Mouse (Mus musculus): Measurements from ENCODE around the gene Ptges3l. TPM values are rescaled to one million over a fixed set of nuclear protein-coding genes. Genes with fewer than 3 reads are reported as not detected.
A peak's percentile ranks its signal among the peaks of the same experiment; 100 is the strongest.

Ptges3l gene
- polyA plus RNA-seq, 1 experiment, result 1.9 TPM

DNA sequence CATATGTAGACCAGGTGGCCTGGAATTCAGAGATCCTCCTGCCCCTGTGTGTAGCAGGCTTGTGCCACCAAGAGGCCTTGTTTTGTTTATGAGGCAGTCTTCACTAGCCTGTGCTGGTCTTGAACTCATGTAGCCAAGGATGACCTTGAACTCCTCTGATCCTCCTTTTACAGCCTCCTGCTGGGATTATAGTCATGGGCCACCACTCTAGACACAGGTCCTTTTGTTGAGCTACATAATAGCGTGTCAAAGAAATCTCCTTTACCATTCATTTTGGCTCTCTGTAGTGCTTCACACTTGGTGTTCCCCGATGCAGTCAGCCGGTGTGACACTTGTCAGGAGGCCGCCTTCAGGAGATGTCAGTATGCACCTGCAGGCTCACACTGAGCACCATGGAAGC, 11.8 kb upstream of the Ptges3l start:
- TF ChIP-seq CTCF (IDR thresholded peaks at IDR 0.05; ENCODE audit: borderline replicate concordance, extremely low read depth, insufficient read depth, insufficient read length) (no peak), POLR2A (IDR thresholded peaks at IDR 0.05; ENCODE audit: borderline replicate concordance, extremely low read depth, insufficient read depth, insufficient read length, poor library complexity, severe bottlenecking) (no peak)
- no peak for DNase-seq (ENCODE audit: low read depth)

DNA sequence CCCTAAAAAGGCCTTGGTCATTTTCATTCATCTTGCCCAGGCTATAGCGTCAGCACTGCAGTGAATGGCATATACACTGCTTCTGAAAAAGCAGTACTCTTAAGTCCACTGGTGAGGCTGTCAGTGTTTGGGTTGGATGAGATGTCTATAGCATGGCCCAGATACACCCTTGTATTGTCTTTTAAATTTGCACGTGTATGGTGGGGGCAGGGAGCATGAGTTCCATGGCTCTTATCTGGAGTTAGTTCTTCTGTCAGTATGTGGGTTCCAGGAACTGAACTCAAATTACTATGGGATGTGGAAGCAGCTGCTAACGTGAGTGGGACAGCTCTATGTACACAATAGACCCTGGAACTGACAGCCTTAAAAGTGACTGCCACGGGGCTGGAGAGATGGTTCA, 10.7 kb upstream of the Ptges3l start:
- TF ChIP-seq POLR2A (IDR thresholded peaks at IDR 0.05; ENCODE audit: borderline replicate concordance, extremely low read depth, insufficient read depth, insufficient read length, poor library complexity, severe bottlenecking), result no peak
- TF ChIP-seq CTCF (IDR thresholded peaks at IDR 0.05; ENCODE audit: borderline replicate concordance, extremely low read depth, insufficient read depth, insufficient read length), result no peak
- no peak for DNase-seq (ENCODE audit: low read depth)

GRCm38 (mm10) chr11:101433396-101433795, 8.3 kb upstream of the Ptges3l start:
- DNase-seq (ENCODE audit: low read depth), result peak; percentile 26
- TF ChIP-seq CTCF (IDR thresholded peaks at IDR 0.05; ENCODE audit: borderline replicate concordance, extremely low read depth, insufficient read depth, insufficient read length), result no peak
- TF ChIP-seq POLR2A (IDR thresholded peaks at IDR 0.05; ENCODE audit: borderline replicate concordance, extremely low read depth, insufficient read depth, insufficient read length, poor library complexity, severe bottlenecking), result no peak

DNA sequence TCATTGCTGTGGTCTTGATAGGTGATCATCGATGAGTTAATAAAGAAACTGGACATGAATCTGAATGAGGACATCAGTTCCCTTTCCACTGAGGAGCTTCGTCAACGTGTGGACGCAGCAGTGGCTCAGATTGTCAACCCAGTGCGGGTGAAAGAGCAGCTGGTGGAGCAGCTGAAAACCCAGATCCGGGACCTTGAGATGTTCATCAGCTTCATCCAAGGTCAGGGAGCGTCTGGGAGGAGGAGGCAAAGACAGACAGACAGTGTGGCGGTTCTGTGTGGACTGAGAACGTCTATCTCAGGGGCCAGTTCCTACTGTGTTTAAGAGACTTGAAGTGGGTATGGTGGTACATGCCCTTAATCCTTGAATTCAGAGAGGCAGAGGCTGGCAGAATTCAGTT, 6.2 kb upstream of the Ptges3l start:
- DNase-seq (ENCODE audit: low read depth), result no peak
- no peak for TF ChIP-seq POLR2A (IDR thresholded peaks at IDR 0.05; ENCODE audit: borderline replicate concordance, extremely low read depth, insufficient read depth, insufficient read length, poor library complexity, severe bottlenecking)
- TF ChIP-seq CTCF (IDR thresholded peaks at IDR 0.05; ENCODE audit: borderline replicate concordance, extremely low read depth, insufficient read depth, insufficient read length), result no peak

DNA sequence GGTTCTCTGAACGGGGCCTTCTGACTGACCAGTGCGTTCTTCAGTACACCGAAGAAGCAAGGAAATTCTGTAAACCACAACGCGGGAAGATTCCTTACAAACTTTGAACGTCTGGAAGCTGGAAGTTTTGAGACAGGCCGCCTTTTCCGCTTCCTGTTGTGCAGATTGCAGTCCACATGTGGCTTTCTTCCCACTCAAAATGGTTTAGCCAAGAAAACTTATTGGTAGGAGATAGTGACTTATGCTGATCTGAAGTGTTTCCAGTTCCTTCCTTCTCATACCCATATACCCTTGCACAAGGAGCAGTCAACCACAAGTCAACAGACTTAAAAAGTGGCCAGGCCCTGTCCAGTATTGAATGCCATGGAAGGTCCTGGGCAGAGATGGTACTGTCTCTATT, 1.0 kb upstream of the Ptges3l start:
- TF ChIP-seq POLR2A (IDR thresholded peaks at IDR 0.05; ENCODE audit: borderline replicate concordance, extremely low read depth, insufficient read depth, insufficient read length, poor library complexity, severe bottlenecking) (no peak), CTCF (IDR thresholded peaks at IDR 0.05; ENCODE audit: borderline replicate concordance, extremely low read depth, insufficient read depth, insufficient read length) (no peak)
- DNase-seq (ENCODE audit: low read depth), result no peak

DNA sequence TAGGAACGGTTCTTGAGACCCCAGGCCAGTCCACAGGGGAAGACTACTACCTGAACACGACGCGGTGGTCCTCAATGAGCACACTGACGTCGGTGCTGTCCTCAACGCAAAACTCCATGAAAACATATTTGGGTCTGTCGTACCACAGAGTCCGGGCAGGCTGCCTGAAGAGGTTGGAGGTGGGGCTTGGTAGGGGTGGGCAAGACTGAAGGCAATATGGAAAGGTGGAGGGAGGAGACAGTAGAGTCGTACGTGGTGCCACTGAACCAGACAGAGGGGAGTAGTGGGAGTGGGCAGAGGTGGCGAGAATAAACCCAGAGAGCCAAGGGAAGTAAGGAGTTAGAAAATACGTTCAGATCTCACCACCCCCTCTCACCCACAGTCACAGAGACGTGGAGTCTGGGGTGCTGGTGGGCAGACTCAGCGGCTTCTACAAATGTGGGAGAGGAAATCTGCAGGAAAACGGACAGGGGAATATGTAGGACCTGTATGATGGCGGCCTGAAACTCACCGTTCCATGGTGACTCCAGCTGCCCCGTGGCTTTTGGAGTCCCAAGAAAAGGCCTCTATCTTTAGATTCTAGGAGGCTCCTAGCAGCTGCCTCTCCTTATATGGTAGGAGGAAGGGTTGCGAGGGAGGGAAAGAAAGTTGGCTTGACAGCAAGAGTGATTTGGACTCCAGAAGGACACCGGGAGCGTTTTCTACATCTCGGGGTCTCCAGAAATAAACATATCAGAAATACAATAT, 855 bp downstream of the Ptges3l start, which contains the start of gene Gm27029:
Gm27029 (minus strand) TSS at position 692 of the 747 bp plus-strand sequence.
- peak; percentile 11 for DNase-seq (ENCODE audit: low read depth)
- TF ChIP-seq CTCF (IDR thresholded peaks at IDR 0.05; ENCODE audit: borderline replicate concordance, extremely low read depth, insufficient read depth, insufficient read length) (no peak), POLR2A (IDR thresholded peaks at IDR 0.05; ENCODE audit: borderline replicate concordance, extremely low read depth, insufficient read depth, insufficient read length, poor library complexity, severe bottlenecking) (no peak)

DNA sequence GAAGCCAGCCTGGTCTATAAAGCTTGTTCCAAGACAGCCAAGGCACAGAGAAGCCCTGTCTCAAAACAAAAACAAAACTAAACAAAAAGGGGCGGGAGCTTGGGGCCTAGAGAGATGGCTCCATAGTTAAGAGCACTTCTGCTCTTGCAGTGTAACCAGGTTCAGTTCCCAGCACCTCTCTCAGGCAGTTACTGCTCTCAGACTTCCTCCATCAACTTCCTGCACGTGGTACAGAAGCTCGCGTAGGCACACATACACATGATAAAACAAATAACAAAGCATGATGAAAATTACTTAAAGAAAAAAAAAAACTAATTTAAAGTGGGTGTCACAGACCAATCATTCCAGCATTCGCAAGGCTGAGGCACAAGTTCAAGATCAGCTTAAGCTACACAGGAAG, 5.0 kb downstream of the Ptges3l start:
- no peak for DNase-seq (ENCODE audit: low read depth)

GRCm38 (mm10) chr11:101419610-101420009, 5.5 kb downstream of the Ptges3l start:
- peak; percentile 25 for DNase-seq (ENCODE audit: low read depth)
- TF ChIP-seq POLR2A (IDR thresholded peaks at IDR 0.05; ENCODE audit: borderline replicate concordance, extremely low read depth, insufficient read depth, insufficient read length, poor library complexity, severe bottlenecking) (no peak), CTCF (IDR thresholded peaks at IDR 0.05; ENCODE audit: borderline replicate concordance, extremely low read depth, insufficient read depth, insufficient read length) (peak; percentile 6; the same call in 1 of the 2 replicates)

More for the DNA sequence above, 5.0 kb downstream of the Ptges3l start:
- TF ChIP-seq CTCF (IDR thresholded peaks at IDR 0.05; ENCODE audit: borderline replicate concordance, extremely low read depth, insufficient read depth, insufficient read length) (no peak), POLR2A (IDR thresholded peaks at IDR 0.05; ENCODE audit: borderline replicate concordance, extremely low read depth, insufficient read depth, insufficient read length, poor library complexity, severe bottlenecking) (no peak)

DNA sequence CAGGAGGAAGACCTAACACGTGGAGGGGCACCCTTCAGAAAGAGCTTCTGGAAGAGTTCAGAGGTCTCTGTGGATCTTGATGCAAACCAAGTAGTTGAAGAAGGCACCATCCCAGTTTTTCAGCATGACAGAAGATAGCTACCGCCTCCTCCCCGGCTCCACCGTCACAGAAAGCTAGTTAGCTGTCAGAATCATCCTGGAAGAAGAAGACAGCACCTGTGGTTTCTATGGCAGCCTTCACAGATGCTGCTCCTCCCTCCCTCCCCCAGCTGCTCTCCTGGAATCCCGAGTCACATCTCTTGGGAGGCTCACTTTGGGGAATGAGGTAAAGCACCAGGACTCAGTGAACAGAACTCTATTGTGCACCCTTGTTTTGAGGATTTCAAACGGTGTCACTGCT, 6.1 kb downstream of the Ptges3l start:
- TF ChIP-seq CTCF (IDR thresholded peaks at IDR 0.05; ENCODE audit: borderline replicate concordance, extremely low read depth, insufficient read depth, insufficient read length) (no peak), POLR2A (IDR thresholded peaks at IDR 0.05; ENCODE audit: borderline replicate concordance, extremely low read depth, insufficient read depth, insufficient read length, poor library complexity, severe bottlenecking) (no peak)

GRCm38 (mm10) chr11:101417101-101417855, 7.9 kb downstream of the Ptges3l start, which contains the start of gene Aarsd1:
Gene Aarsd1 (minus strand): TSS chr11:101417615.
- TF ChIP-seq CTCF (IDR thresholded peaks at IDR 0.05; ENCODE audit: borderline replicate concordance, extremely low read depth, insufficient read depth, insufficient read length) (no peak), POLR2A (IDR thresholded peaks at IDR 0.05; ENCODE audit: borderline replicate concordance, extremely low read depth, insufficient read depth, insufficient read length, poor library complexity, severe bottlenecking) (peak; percentile 46; the same call in 1 of the 2 replicates)

More for the DNA sequence above, 6.1 kb downstream of the Ptges3l start:
- DNase-seq (ENCODE audit: low read depth), result no peak

DNA sequence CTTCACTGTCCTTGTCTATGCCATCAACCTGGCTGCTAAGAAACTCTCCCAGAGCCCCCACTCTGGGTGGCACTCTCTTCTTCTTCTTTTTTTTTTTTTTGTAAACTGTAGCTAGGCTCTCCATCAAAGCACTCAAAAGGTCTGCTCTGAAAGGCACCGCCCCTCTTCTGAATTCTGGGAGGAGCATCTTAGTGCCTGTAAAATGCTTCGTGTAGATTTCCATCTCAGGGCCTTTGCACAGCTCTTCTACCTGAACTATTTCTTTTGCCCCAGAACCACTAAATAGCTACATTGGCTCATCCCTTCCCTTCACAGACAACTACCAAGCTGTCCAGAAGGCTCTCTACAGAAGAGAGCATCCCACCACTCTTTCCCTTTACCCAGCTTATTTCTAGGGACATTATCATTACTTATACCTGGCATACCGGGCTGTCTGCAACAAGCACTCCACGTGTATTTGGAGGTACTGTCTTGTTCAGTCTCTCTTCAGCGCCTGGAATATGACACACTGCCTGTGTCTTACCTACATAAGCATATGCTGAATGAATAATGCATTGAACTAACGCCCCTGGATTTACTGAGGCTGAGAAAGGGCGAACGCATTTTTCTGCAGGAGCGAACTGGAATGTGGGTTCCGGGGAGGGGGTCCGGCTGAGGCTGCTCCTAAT, 8.6 kb downstream of the Ptges3l start:
- TF ChIP-seq CTCF (IDR thresholded peaks at IDR 0.05; ENCODE audit: borderline replicate concordance, extremely low read depth, insufficient read depth, insufficient read length) (no peak), POLR2A (IDR thresholded peaks at IDR 0.05; ENCODE audit: borderline replicate concordance, extremely low read depth, insufficient read depth, insufficient read length, poor library complexity, severe bottlenecking) (no peak)
- DNase-seq (ENCODE audit: low read depth), result peak; percentile 37

More at GRCm38 (mm10) chr11:101417101-101417855, 7.9 kb downstream of the Ptges3l start, which contains the start of gene Aarsd1:
- peak; percentile 95 for DNase-seq (ENCODE audit: low read depth)
